Mouse (Mus musculus): ENCODE measurements around the gene Bgn. TPM values are rescaled to one million over a fixed set of nuclear protein-coding genes. Genes with fewer than 3 reads are reported as not detected.
"Not testable (repeated sequence)": the region's sequence is repeated elsewhere in the genome, so short reads cannot be mapped to it uniquely, and the experiment has no call there.

The Bgn gene
- polyA plus RNA-seq, 1 experiment from 2014 or later, result 53.1 TPM

- WGBS, result 64% methylated on average over 1 of the region's 4 CpGs
Measured at GRCm38 (mm10) chrX:73482643-73483483, 539 bp upstream of the Bgn start.

GRCm38 (mm10) chrX:73484076-73484475, 674 bp downstream of the Bgn start:
- DNase-seq (ENCODE audit: low spot score) (no peak), ATAC-seq (ENCODE audit: low FRiP score) (no peak)
- Histone ChIP-seq H3K9me3 (ENCODE audit: control insufficient read depth, low read length) (no peaks in the 10 kb centered on the region), H3K27ac (ENCODE audit: low read depth, low read length) (no peak overlapping the region), H3K9ac (ENCODE audit: low read depth, low read length) (no peak overlapping the region), H3K4me2 (replicated peaks; ENCODE audit: low read depth, low read length) (0 out of 2 replicates have a peak overlapping the region, but pooled peaks have one; percentile 8), H3K4me1 (replicated peaks; ENCODE audit: control insufficient read depth, insufficient read depth, low read length) (no peaks in the 10 kb centered on the region), H3K27me3 (ENCODE audit: control insufficient read depth, insufficient read depth, low read length) (peaks cover 2% of the 10 kb centered on the region; the same call in 1 of the 2 replicates), H3K4me3 (ENCODE audit: low read depth, low read length) (no peak overlapping the region), H3K36me3 (ENCODE audit: control insufficient read depth, insufficient read depth, low read length) (no peaks in the 10 kb centered on the region)
- 54% methylated on average over 1 of the region's 1 CpGs for WGBS

More at GRCm38 (mm10) chrX:73482643-73483483, 539 bp upstream of the Bgn start:
- peaks cover 2% of the 10 kb centered on the region; the same call in 1 of the 2 replicates for H3K27me3 ChIP-seq (ENCODE audit: control insufficient read depth, insufficient read depth, low read length)
- no peak overlapping the region for H3K4me3 ChIP-seq (ENCODE audit: low read depth, low read length)
- H3K27ac ChIP-seq (ENCODE audit: low read depth, low read length), result no peak overlapping the region
- no peaks in the 10 kb centered on the region for H3K36me3 ChIP-seq (ENCODE audit: control insufficient read depth, insufficient read depth, low read length)
- no peaks in the 10 kb centered on the region for H3K9me3 ChIP-seq (ENCODE audit: control insufficient read depth, low read length)
- no peak for ATAC-seq (ENCODE audit: low FRiP score)
- H3K9ac ChIP-seq (ENCODE audit: low read depth, low read length), result no peak overlapping the region
- no peaks in the 10 kb centered on the region for H3K4me1 ChIP-seq (replicated peaks; ENCODE audit: control insufficient read depth, insufficient read depth, low read length)
- no peak overlapping the region for H3K4me2 ChIP-seq (replicated peaks; ENCODE audit: low read depth, low read length)
- no peak for DNase-seq (ENCODE audit: low spot score)

- Histone ChIP-seq H3K4me3 (ENCODE audit: low read depth, low read length) (no peak overlapping the region), H3K9ac (ENCODE audit: low read depth, low read length) (no peak overlapping the region), H3K9me3 (ENCODE audit: control insufficient read depth, low read length) (no peaks in the 10 kb centered on the region), H3K27me3 (ENCODE audit: control insufficient read depth, insufficient read depth, low read length) (peaks cover 2% of the 10 kb centered on the region; the same call in 1 of the 2 replicates), H3K4me1 (replicated peaks; ENCODE audit: control insufficient read depth, insufficient read depth, low read length) (no peaks in the 10 kb centered on the region), H3K36me3 (ENCODE audit: control insufficient read depth, insufficient read depth, low read length) (no peaks in the 10 kb centered on the region), H3K27ac (ENCODE audit: low read depth, low read length) (no peak overlapping the region), H3K4me2 (replicated peaks; ENCODE audit: low read depth, low read length) (no peak overlapping the region)
- 92% methylated on average over 3 of the region's 4 CpGs for WGBS
- no peak for ATAC-seq (ENCODE audit: low FRiP score)
- no peak for DNase-seq (ENCODE audit: low spot score)
Measured at GRCm38 (mm10) chrX:73484870-73485269, 1.5 kb downstream of the Bgn start.

- Histone ChIP-seq H3K27me3 (ENCODE audit: control insufficient read depth, insufficient read depth, low read length) (peaks cover 2% of the 10 kb centered on the region; the same call in 1 of the 2 replicates), H3K4me3 (ENCODE audit: low read depth, low read length) (no peak overlapping the region), H3K27ac (ENCODE audit: low read depth, low read length) (no peak overlapping the region), H3K9ac (ENCODE audit: low read depth, low read length) (no peak overlapping the region), H3K9me3 (ENCODE audit: control insufficient read depth, low read length) (no peaks in the 10 kb centered on the region), H3K36me3 (ENCODE audit: control insufficient read depth, insufficient read depth, low read length) (no peaks in the 10 kb centered on the region), H3K4me2 (replicated peaks; ENCODE audit: low read depth, low read length) (no peak overlapping the region), H3K4me1 (replicated peaks; ENCODE audit: control insufficient read depth, insufficient read depth, low read length) (no peaks in the 10 kb centered on the region)
- no peak for ATAC-seq (ENCODE audit: low FRiP score)
- DNase-seq (ENCODE audit: low spot score), result no peak
- WGBS, result 81% methylated on average over 5 of the region's 5 CpGs
Measured at GRCm38 (mm10) chrX:73486920-73487319, 3.5 kb downstream of the Bgn start.

GRCm38 (mm10) chrX:73490186-73490585, 6.8 kb downstream of the Bgn start:
- Histone ChIP-seq H3K36me3 (ENCODE audit: control insufficient read depth, insufficient read depth, low read length) (no peaks in the 10 kb centered on the region), H3K9ac (ENCODE audit: low read depth, low read length) (no peak overlapping the region), H3K4me1 (replicated peaks; ENCODE audit: control insufficient read depth, insufficient read depth, low read length) (no peaks in the 10 kb centered on the region), H3K27me3 (ENCODE audit: control insufficient read depth, insufficient read depth, low read length) (no peaks in the 10 kb centered on the region), H3K27ac (ENCODE audit: low read depth, low read length) (no peak overlapping the region), H3K4me2 (replicated peaks; ENCODE audit: low read depth, low read length) (no peak overlapping the region), H3K9me3 (ENCODE audit: control insufficient read depth, low read length) (no peaks in the 10 kb centered on the region), H3K4me3 (ENCODE audit: low read depth, low read length) (no peak overlapping the region)
- WGBS, result 66% methylated on average over 4 of the region's 4 CpGs
- DNase-seq (ENCODE audit: low spot score), result no peak
- no peak for ATAC-seq (ENCODE audit: low FRiP score)

GRCm38 (mm10) chrX:73490804-73491203, 7.4 kb downstream of the Bgn start:
- Histone ChIP-seq H3K9ac (ENCODE audit: low read depth, low read length) (no peak overlapping the region), H3K9me3 (ENCODE audit: control insufficient read depth, low read length) (no peaks in the 10 kb centered on the region), H3K4me3 (ENCODE audit: low read depth, low read length) (no peak overlapping the region), H3K27me3 (ENCODE audit: control insufficient read depth, insufficient read depth, low read length) (no peaks in the 10 kb centered on the region), H3K27ac (ENCODE audit: low read depth, low read length) (no peak overlapping the region), H3K4me1 (replicated peaks; ENCODE audit: control insufficient read depth, insufficient read depth, low read length) (no peaks in the 10 kb centered on the region), H3K36me3 (ENCODE audit: control insufficient read depth, insufficient read depth, low read length) (no peaks in the 10 kb centered on the region), H3K4me2 (replicated peaks; ENCODE audit: low read depth, low read length) (no peak overlapping the region)
- no peak for ATAC-seq (ENCODE audit: low FRiP score)
- WGBS, result 96% methylated on average over 3 of the region's 3 CpGs
- DNase-seq (ENCODE audit: low spot score), result no peak

GRCm38 (mm10) chrX:73493567-73493966, 10.2 kb downstream of the Bgn start:
- not testable (repeated sequence) for ATAC-seq (ENCODE audit: low FRiP score); H3K4me3 ChIP-seq (ENCODE audit: low read depth, low read length); H3K36me3 ChIP-seq (ENCODE audit: control insufficient read depth, insufficient read depth, low read length); H3K9ac ChIP-seq (ENCODE audit: low read depth, low read length); H3K4me2 ChIP-seq (replicated peaks; ENCODE audit: low read depth, low read length); H3K27me3 ChIP-seq (ENCODE audit: control insufficient read depth, insufficient read depth, low read length); H3K27ac ChIP-seq (ENCODE audit: low read depth, low read length); H3K9me3 ChIP-seq (ENCODE audit: control insufficient read depth, low read length); H3K4me1 ChIP-seq (replicated peaks; ENCODE audit: control insufficient read depth, insufficient read depth, low read length)
- WGBS, result 13% methylated on average over 1 of the region's 2 CpGs
- peak; percentile 73 for DNase-seq (ENCODE audit: low spot score)

- DNase-seq (ENCODE audit: low spot score) (no peak), ATAC-seq (ENCODE audit: low FRiP score) (no peak)
- H3K4me3 ChIP-seq (ENCODE audit: low read depth, low read length), result no peak overlapping the region
- H3K27ac ChIP-seq (ENCODE audit: low read depth, low read length), result no peak overlapping the region
- no peak overlapping the region for H3K9ac ChIP-seq (ENCODE audit: low read depth, low read length)
- peaks cover 3% of the 10 kb centered on the region; the same call in 1 of the 2 replicates for H3K27me3 ChIP-seq (ENCODE audit: control insufficient read depth, insufficient read depth, low read length)
- WGBS, result 87% methylated on average over 4 of the region's 4 CpGs
- no peaks in the 10 kb centered on the region for H3K4me1 ChIP-seq (replicated peaks; ENCODE audit: control insufficient read depth, insufficient read depth, low read length)
- H3K4me2 ChIP-seq (replicated peaks; ENCODE audit: low read depth, low read length), result no peak overlapping the region
- no peaks in the 10 kb centered on the region for H3K9me3 ChIP-seq (ENCODE audit: control insufficient read depth, low read length)
- H3K36me3 ChIP-seq (ENCODE audit: control insufficient read depth, insufficient read depth, low read length), result no peaks in the 10 kb centered on the region
Measured at GRCm38 (mm10) chrX:73496746-73497145, 13.3 kb downstream of the Bgn start.

All from hindbrain, embryonic 11.5 days (tissue).